Mouse (Mus musculus) neural tube, embryonic 11.5 days (tissue): ENCODE results near the gene 4930412O13Rik. TPM values are rescaled to one million over a fixed set of nuclear protein-coding genes. Genes with fewer than 3 reads are reported as not detected.
A peak's percentile ranks its signal among the peaks of the same experiment; 100 is the strongest.

Experiments
- ATAC-seq: fragments of 200-750 bp; cut with Nextera tagmentation; 2 replicates; pipeline ENCODE4 v1.8.0; 2017; ENCODE audit warnings: moderate number of reproducible peaks, mild to moderate bottlenecking, moderate TSS enrichment, moderate library complexity; ENCODE audit not compliant: insufficient read depth, low FRiP score, low TSS enrichment
- DNase-seq: peaks from one replicate; pipeline ENCODE4 v3.0.0-alpha.2; 2015; ENCODE audit warnings: low spot score
- H3K27ac ChIP-seq: fragments of 300-500 bp; sonication (generic); 2 replicates; pipeline ENCODE4 v1.5.1; 2014; ENCODE audit warnings: low read depth, mild to moderate bottlenecking, low read length
- H3K27me3 ChIP-seq: fragments of 300-500 bp; sonication (generic); 2 replicates; pipeline ENCODE4 v1.6.1; 2014; ENCODE audit warnings: mild to moderate bottlenecking, low read length, mixed read lengths; ENCODE audit not compliant: control insufficient read depth, insufficient read depth
- H3K36me3 ChIP-seq: fragments of 300-500 bp; sonication (generic); 2 replicates; pipeline ENCODE4 v1.6.1; 2014; ENCODE audit warnings: mild to moderate bottlenecking, low read length, moderate library complexity, mixed read lengths; ENCODE audit not compliant: control insufficient read depth, insufficient read depth
- H3K4me1 ChIP-seq: fragments of 300-500 bp; sonication (generic); 2 replicates; pipeline ENCODE4 v1.6.1; 2014; ENCODE audit warnings: low read length, mixed read lengths; ENCODE audit not compliant: control insufficient read depth, insufficient read depth
- H3K4me2 ChIP-seq: fragments of 300-500 bp; sonication (generic); 2 replicates; pipeline ENCODE4 v1.6.1; 2014; ENCODE audit warnings: low read depth, mild to moderate bottlenecking, moderate library complexity
- H3K4me3 ChIP-seq: fragments of 300-500 bp; sonication (generic); 2 replicates; pipeline ENCODE4 v1.5.1; 2014; ENCODE audit warnings: low read depth, low read length
- H3K9ac ChIP-seq: fragments of 300-500 bp; sonication (generic); 2 replicates; pipeline ENCODE4 v1.6.1; 2014; ENCODE audit warnings: mild to moderate bottlenecking, low read length
- H3K9me3 ChIP-seq: fragments of 300-500 bp; sonication (generic); 2 replicates; pipeline ENCODE4 v1.6.1; 2016; ENCODE audit warnings: low read length; ENCODE audit not compliant: control insufficient read depth
- WGBS: fragments of 180-500 bp; shearing (Covaris S2); extraction: QIAGEN DNeasy Blood & Tissue Kit; methylation state at CpG from one replicate; pipeline ENCODE4 v1.1.7; 2014; 5-methylcytosine and 5-hydroxymethylcytosine counted together
- polyA plus RNA-seq: library from polyadenylated mRNA; unstranded; fragments of >200 nt; fragmentation: Nextera tagmentation; extraction: Ambion mirVana; gene quantifications from 2 replicates; pipeline ENCODE4 v1.2.1, GENCODE M21; 2014

The 4930412O13Rik gene
- polyA plus RNA-seq, 1 experiment from 2014 or later: not detected

- Histone ChIP-seq H3K9ac (no peak overlapping the region), H3K4me1 (0 out of 2 replicates have a peak, but pooled peaks cover 2% of the 10 kb centered on the region), H3K4me3 (no peak overlapping the region), H3K4me2 (no peak overlapping the region), H3K36me3 (no peaks in the 10 kb centered on the region), H3K27ac (no peak overlapping the region), H3K27me3 (peaks cover 53% of the 10 kb centered on the region), H3K9me3 (no peaks in the 10 kb centered on the region)
- WGBS: 7% methylated on average over 6 of the region's 6 CpGs
- no peak for ATAC-seq
- no peak for DNase-seq
Observed at GRCm38 (mm10) chr2:9871798-9872197, 9.3 kb upstream of the 4930412O13Rik start.

DNA sequence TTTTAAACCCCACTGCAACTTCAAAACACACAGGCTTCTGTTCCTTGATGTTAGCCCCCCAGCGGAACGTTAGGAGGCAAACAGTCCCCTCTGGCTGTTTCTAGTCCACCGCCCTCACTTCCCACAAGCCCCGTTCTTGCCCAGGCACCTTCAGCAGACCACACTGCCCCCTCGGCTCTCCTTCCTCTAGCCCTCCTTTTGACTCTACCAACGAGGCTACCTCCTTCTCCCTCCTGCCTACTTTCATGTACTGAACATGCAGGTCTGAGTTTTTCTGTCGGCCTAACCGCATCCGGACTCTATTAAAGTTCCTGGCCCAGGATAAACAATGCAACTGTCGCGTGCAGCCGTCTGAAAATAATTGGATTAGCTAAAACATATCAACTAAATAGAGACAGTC lies 8.4 kb upstream of the 4930412O13Rik start:
- Histone ChIP-seq H3K9ac (no peak overlapping the region), H3K36me3 (no peaks in the 10 kb centered on the region), H3K4me2 (peak overlapping the region; percentile 2; the same call in 1 of the 2 replicates), H3K9me3 (no peaks in the 10 kb centered on the region), H3K4me1 (peaks cover 4% of the 10 kb centered on the region; the same call in 1 of the 2 replicates), H3K27ac (no peak overlapping the region), H3K27me3 (peaks cover 62% of the 10 kb centered on the region), H3K4me3 (no peak overlapping the region)
- ATAC-seq (no peak), DNase-seq (no peak)
- 4% methylated on average over 12 of the region's 12 CpGs for WGBS

- WGBS: 11% methylated on average over 2 of the region's 2 CpGs
- Histone ChIP-seq H3K9ac (no peak overlapping the region), H3K36me3 (no peaks in the 10 kb centered on the region), H3K4me1 (peaks cover 8% of the 10 kb centered on the region; the same call in 1 of the 2 replicates), H3K9me3 (no peaks in the 10 kb centered on the region), H3K27ac (no peak overlapping the region), H3K4me3 (no peak overlapping the region), H3K4me2 (no peak overlapping the region), H3K27me3 (peaks cover 72% of the 10 kb centered on the region)
- no peak for ATAC-seq
- no peak for DNase-seq
Observed at GRCm38 (mm10) chr2:9873757-9874156, 7.3 kb upstream of the 4930412O13Rik start.

DNA sequence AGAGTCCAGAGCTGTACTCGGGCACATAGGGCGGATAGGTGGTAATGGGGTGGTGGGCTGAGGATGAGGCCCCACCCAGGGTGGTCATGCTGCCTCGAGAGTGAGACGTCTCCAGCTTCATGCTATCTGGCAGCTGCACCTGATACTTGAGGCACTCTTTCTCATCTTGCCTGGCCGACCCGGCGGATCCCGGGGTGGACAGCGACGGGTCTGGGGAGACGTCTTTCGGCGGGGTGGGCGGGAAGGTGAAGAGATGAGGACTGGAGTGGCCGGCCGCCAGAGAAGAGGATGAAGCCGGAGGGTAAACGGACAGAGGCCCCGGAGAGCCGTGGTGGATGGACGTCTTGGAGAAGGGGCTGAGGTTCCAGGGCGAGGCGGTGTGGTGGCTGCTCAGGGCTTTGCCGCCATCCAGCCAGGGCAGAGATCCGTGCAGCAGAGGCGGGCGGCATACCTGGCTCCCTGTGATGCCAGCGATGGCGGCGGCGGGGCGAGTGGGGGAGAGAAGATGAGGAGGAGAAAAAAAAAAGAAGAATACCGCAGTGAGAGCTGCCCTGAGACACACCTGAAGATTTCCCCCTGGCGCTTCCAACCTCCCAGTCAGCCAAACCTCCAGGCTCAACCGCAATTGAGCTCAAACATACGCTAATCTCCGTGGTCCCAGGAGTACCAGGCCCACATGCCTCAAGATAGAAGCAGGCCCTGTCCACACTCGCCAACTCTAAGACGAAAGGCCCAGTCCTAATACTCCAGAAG lies 6.4 kb upstream of the 4930412O13Rik start:
- WGBS: 2% methylated on average over 39 of the region's 39 CpGs
- no peaks in the 10 kb centered on the region for H3K36me3 ChIP-seq
- no peak overlapping the region for H3K27ac ChIP-seq
- no peak overlapping the region; the same call in 1 of the 2 replicates for H3K4me2 ChIP-seq
- H3K4me3 ChIP-seq: 0 out of 2 replicates have a peak overlapping the region, but pooled peaks have one; percentile 1
- ATAC-seq: no peak
- H3K27me3 ChIP-seq: peaks cover 77% of the 10 kb centered on the region
- DNase-seq: peak; percentile 35
- H3K4me1 ChIP-seq: peaks cover 8% of the 10 kb centered on the region; the same call in 1 of the 2 replicates
- H3K9ac ChIP-seq: no peak overlapping the region
- H3K9me3 ChIP-seq: no peaks in the 10 kb centered on the region

- ATAC-seq (no peak), DNase-seq (no peak)
- Histone ChIP-seq H3K27ac (no peak overlapping the region), H3K9ac (no peak overlapping the region), H3K36me3 (no peaks in the 10 kb centered on the region), H3K4me3 (0 out of 2 replicates have a peak overlapping the region, but pooled peaks have one; percentile 1), H3K4me1 (peaks cover 8% of the 10 kb centered on the region; the same call in 1 of the 2 replicates), H3K4me2 (no peak overlapping the region; the same call in 1 of the 2 replicates), H3K27me3 (peaks cover 83% of the 10 kb centered on the region), H3K9me3 (no peaks in the 10 kb centered on the region)
- under 1% methylated on average over 4 of the region's 4 CpGs for WGBS
Observed at GRCm38 (mm10) chr2:9875220-9875619, 5.8 kb upstream of the 4930412O13Rik start.

DNA sequence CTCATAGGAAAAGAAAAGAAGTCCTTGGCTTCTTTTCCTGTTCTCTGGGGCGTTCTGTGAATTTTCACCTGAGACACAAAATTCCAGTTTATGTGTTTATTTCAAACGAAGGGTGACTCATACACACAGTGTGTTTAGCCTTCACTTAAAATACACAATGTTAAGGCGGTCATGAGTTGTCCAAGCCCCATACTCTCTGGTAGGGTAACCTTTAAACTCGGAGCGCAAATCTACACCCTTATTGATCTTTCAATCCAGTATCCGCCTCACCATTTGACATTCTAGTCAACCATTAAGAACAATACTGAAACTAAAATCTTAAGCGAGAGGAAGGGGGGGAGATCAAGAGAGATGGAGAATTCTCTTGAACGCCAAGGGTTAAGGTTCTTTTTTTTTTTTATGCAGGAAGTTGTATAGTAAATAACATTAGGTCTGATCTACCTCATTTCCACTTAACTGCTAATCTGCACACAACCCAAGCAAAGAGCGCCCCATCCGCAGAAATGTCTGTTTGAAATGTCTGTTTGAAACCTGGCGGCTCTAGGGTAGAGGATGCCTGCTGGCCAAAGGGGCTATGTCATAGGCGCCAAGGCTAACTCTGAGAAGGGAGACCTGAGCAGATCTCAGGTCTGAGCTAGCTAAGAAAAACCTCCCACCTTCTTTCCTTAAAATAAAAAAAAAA lies 5.2 kb upstream of the 4930412O13Rik start:
- no peak for DNase-seq
- H3K4me2 ChIP-seq: no peak overlapping the region

GRCm38 (mm10) chr2:9876621-9877325 lies 4.3 kb upstream of the 4930412O13Rik start:
- no peaks in the 10 kb centered on the region for H3K9me3 ChIP-seq
- H3K9ac ChIP-seq: no peak overlapping the region
- no peak overlapping the region; the same call in 1 of the 2 replicates for H3K4me2 ChIP-seq
- H3K36me3 ChIP-seq: no peaks in the 10 kb centered on the region
- H3K4me1 ChIP-seq: peaks cover 11% of the 10 kb centered on the region
- H3K4me3 ChIP-seq: peak overlapping the region; percentile 17
- 0% methylated on average over 31 of the region's 31 CpGs for WGBS
- ATAC-seq (no peak), DNase-seq (peak; percentile 50)
- no peak overlapping the region for H3K27ac ChIP-seq
- peaks cover 90% of the 10 kb centered on the region for H3K27me3 ChIP-seq

More for the DNA sequence above, 5.2 kb upstream of the 4930412O13Rik start:
- Histone ChIP-seq H3K36me3 (no peaks in the 10 kb centered on the region), H3K27me3 (peaks cover 88% of the 10 kb centered on the region), H3K27ac (no peak overlapping the region), H3K4me3 (no peak overlapping the region), H3K9me3 (no peaks in the 10 kb centered on the region), H3K4me1 (peaks cover 9% of the 10 kb centered on the region), H3K9ac (no peak overlapping the region)
- 4% methylated on average over 12 of the region's 12 CpGs for WGBS
- no peak for ATAC-seq

DNA sequence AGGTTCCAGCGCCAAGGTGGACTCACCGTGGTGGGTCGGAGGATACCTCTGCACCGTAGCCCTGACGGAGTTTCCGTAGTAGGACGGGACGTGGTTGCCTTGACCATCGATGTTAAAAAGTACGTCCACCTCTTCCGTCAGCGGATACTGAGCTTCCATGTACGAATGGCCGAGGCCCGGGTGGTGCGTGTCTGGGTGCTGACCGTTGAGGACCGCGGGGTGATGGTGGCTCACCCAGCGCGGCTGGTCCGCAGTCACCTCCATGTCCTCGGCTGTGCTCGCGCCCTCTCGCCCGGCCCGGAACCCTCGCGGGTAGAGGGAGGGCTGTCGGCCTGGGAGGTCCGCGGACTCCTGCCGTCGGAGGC lies 3.7 kb upstream of the 4930412O13Rik start:
- peak; percentile 58 for DNase-seq
- no peak for ATAC-seq
- H3K36me3 ChIP-seq: no peaks in the 10 kb centered on the region
- peak overlapping the region; percentile 17 for H3K4me3 ChIP-seq
- H3K27me3 ChIP-seq: peaks cover 91% of the 10 kb centered on the region
- H3K27ac ChIP-seq: no peak overlapping the region
- under 1% methylated on average over 35 of the region's 35 CpGs for WGBS
- H3K4me2 ChIP-seq: peak overlapping the region; percentile 17
- H3K4me1 ChIP-seq: peaks cover 11% of the 10 kb centered on the region
- H3K9me3 ChIP-seq: no peaks in the 10 kb centered on the region
- H3K9ac ChIP-seq: no peak overlapping the region
